Mouse (Mus musculus): ENCODE data around the gene Plxna2. TPM values are rescaled to one million over a fixed set of nuclear protein-coding genes. Genes with fewer than 3 reads are reported as not detected.

Plxna2 gene
- polyA plus RNA-seq, 1 experiment, result 1.2 TPM

DNA sequence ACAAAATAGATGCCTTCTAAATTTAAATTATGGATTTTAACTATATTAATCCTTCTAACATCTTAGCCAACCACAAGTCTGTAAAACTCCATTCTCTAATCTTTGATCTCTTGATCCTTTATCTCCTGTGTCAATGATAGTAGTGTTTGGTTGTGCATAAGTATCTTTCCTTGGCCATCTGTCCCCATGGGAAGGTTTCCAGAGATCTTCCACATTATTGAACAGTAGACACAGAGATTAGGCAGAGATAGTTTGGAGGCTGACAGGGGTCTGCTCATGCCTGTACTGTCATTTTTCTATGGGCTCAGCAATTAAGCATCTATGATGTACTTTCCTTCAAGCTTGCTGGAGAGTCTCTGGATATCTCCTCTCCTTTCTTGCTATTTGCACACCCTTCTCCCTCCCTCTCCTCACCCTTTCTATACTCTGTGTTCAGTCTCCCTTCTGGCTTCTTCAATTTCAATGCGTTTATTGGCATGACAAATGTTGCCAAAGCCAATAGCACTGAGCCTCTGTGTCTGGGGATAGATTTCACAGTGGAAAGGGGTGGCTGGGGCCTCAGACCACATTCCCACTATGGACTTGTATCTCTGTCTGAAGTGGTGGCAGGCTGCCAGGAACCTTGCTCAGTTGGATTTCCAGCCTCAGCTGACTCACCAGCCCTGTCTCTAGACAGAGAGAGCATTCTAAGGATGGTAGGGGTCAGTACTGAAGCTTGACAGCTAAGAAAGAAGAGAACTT is 29.1 kb upstream of the Plxna2 start:
- Histone ChIP-seq H3K4me1 (ENCODE audit: control insufficient read depth, insufficient read depth, insufficient read length) (no peaks in the 10 kb centered on the region), H3K36me3 (ENCODE audit: control insufficient read depth, insufficient read depth, low read length) (no peaks in the 10 kb centered on the region), H3K27ac (ENCODE audit: insufficient read depth, low read length) (no peak overlapping the region), H3K27me3 (ENCODE audit: control insufficient read depth, insufficient read depth, low read length) (no peaks in the 10 kb centered on the region), H3K4me3 (ENCODE audit: extremely low read depth, insufficient read depth, insufficient read length) (no peak overlapping the region)
- DNase-seq (ENCODE audit: low read depth in 1 of 2, low spot score in 2 of 2), result no peak
- 91% methylated on average over 1 of the region's 1 CpGs for WGBS
- TF ChIP-seq CTCF (IDR thresholded peaks at IDR 0.05; ENCODE audit: extremely low read depth, insufficient read depth, insufficient read length, insufficient replicate concordance), result no peak
- TF ChIP-seq POLR2A (IDR thresholded peaks at IDR 0.05; ENCODE audit: low read depth, low read length), result no peak

- H3K27me3 ChIP-seq (ENCODE audit: control insufficient read depth, insufficient read depth, low read length), result no peaks in the 10 kb centered on the region
- DNase-seq (ENCODE audit: low read depth in 1 of 2, low spot score in 2 of 2), result no peak
- TF ChIP-seq POLR2A (IDR thresholded peaks at IDR 0.05; ENCODE audit: low read depth, low read length) (no peak), CTCF (IDR thresholded peaks at IDR 0.05; ENCODE audit: extremely low read depth, insufficient read depth, insufficient read length, insufficient replicate concordance) (no peak)
- no peaks in the 10 kb centered on the region for H3K36me3 ChIP-seq (ENCODE audit: control insufficient read depth, insufficient read depth, low read length)
- no peaks in the 10 kb centered on the region for H3K4me1 ChIP-seq (ENCODE audit: control insufficient read depth, insufficient read depth, insufficient read length)
- no peak overlapping the region for H3K27ac ChIP-seq (ENCODE audit: insufficient read depth, low read length)
- 91% methylated on average over 5 of the region's 5 CpGs for WGBS
- no peak overlapping the region for H3K4me3 ChIP-seq (ENCODE audit: extremely low read depth, insufficient read depth, insufficient read length)
These were observed 24.9 kb upstream of the Plxna2 start for GRCm38 (mm10) chr1:194593155-194593554.

DNA sequence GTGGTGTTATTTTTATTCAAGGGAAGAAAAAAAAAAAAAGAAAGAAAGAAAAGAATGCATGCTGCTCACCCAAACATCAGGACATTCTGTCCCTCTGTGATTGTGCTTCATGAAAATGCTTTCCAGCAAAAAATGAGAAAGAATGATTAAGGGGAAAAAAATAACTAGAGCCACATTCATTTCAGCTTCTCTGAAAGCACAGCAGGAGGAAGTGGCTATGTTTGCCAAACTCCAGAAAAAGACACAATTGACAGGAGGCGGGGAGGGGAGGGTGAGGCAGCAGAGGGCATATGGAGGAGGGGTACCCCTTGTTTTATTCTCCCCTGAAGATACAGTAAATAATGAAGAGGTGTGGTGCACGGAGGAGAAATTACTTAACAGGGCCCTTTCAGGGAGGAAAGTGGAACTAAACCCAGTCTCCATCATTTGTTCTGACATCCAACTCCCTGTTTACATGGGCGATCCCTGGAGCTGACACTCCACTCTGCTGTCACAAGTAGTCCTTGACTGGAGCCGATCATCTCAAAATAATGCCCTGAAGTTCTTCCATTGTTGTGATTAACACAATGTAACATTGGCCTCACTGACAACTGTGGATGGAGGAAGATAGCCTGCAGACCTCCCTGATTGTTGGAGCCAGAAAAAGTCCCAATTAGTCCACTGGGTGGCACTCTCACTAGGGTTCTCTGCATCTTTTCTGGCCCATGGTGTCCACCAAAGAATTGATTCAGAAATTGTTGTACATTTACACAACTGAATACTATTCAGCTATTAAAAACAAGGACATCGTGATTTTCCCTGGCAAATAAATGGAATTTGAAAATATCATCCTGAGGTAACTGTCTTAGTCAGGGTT is 10.4 kb upstream of the Plxna2 start:
- H3K27me3 ChIP-seq (ENCODE audit: control insufficient read depth, insufficient read depth, low read length), result no peaks in the 10 kb centered on the region
- 51% methylated on average over 5 of the region's 5 CpGs for WGBS

DNA sequence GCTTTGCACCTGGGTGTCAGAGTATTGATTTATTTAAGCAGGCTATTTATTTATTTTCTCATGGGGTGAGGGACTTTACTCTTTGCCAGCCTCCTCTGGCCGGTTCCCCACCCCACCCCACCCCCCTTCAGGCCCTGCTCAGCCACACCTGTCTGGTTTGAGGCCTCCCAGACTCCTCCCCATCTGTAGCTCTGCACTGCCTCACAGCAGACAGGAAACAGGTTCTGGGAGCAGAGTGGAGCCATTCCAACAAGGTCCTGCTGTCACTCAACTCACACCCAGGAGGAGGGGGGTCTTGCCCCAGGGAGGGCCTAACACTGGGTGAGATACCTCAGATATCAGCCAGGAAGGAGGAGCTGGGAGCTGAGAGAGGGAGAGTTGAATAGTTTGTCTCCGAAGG is 7.5 kb upstream of the Plxna2 start:
- 43% methylated on average over 2 of the region's 2 CpGs for WGBS
- H3K4me3 ChIP-seq (ENCODE audit: extremely low read depth, insufficient read depth, insufficient read length), result no peak overlapping the region
- H3K36me3 ChIP-seq (ENCODE audit: control insufficient read depth, insufficient read depth, low read length), result no peaks in the 10 kb centered on the region
- H3K27me3 ChIP-seq (ENCODE audit: control insufficient read depth, insufficient read depth, low read length), result no peaks in the 10 kb centered on the region
- H3K27ac ChIP-seq (ENCODE audit: insufficient read depth, low read length), result no peak overlapping the region
- H3K4me1 ChIP-seq (ENCODE audit: control insufficient read depth, insufficient read depth, insufficient read length), result no peaks in the 10 kb centered on the region
- no peak for TF ChIP-seq CTCF (IDR thresholded peaks at IDR 0.05; ENCODE audit: extremely low read depth, insufficient read depth, insufficient read length, insufficient replicate concordance)
- no peak for TF ChIP-seq POLR2A (IDR thresholded peaks at IDR 0.05; ENCODE audit: low read depth, low read length)
- DNase-seq (ENCODE audit: low read depth in 1 of 2, low spot score in 2 of 2), result no peak

More for the DNA sequence above, 10.4 kb upstream of the Plxna2 start:
- H3K4me1 ChIP-seq (ENCODE audit: control insufficient read depth, insufficient read depth, insufficient read length), result no peaks in the 10 kb centered on the region
- TF ChIP-seq POLR2A (IDR thresholded peaks at IDR 0.05; ENCODE audit: low read depth, low read length), result no peak
- TF ChIP-seq CTCF (IDR thresholded peaks at IDR 0.05; ENCODE audit: extremely low read depth, insufficient read depth, insufficient read length, insufficient replicate concordance), result no peak
- H3K36me3 ChIP-seq (ENCODE audit: control insufficient read depth, insufficient read depth, low read length), result no peaks in the 10 kb centered on the region
- no peak for DNase-seq (ENCODE audit: low read depth in 1 of 2, low spot score in 2 of 2)
- no peak overlapping the region for H3K27ac ChIP-seq (ENCODE audit: insufficient read depth, low read length)
- no peak overlapping the region for H3K4me3 ChIP-seq (ENCODE audit: extremely low read depth, insufficient read depth, insufficient read length)

GRCm38 (mm10) chr1:194612628-194613027 is 5.4 kb upstream of the Plxna2 start:
- 68% methylated on average over 1 of the region's 1 CpGs for WGBS
- no peak for TF ChIP-seq CTCF (IDR thresholded peaks at IDR 0.05; ENCODE audit: extremely low read depth, insufficient read depth, insufficient read length, insufficient replicate concordance)
- DNase-seq (ENCODE audit: low read depth in 1 of 2, low spot score in 2 of 2), result no peak
- Histone ChIP-seq H3K4me3 (ENCODE audit: extremely low read depth, insufficient read depth, insufficient read length) (no peak overlapping the region), H3K36me3 (ENCODE audit: control insufficient read depth, insufficient read depth, low read length) (no peaks in the 10 kb centered on the region), H3K27ac (ENCODE audit: insufficient read depth, low read length) (no peak overlapping the region), H3K4me1 (ENCODE audit: control insufficient read depth, insufficient read depth, insufficient read length) (no peaks in the 10 kb centered on the region), H3K27me3 (ENCODE audit: control insufficient read depth, insufficient read depth, low read length) (no peaks in the 10 kb centered on the region)

- Histone ChIP-seq H3K36me3 (ENCODE audit: control insufficient read depth, insufficient read depth, low read length) (no peaks in the 10 kb centered on the region), H3K4me1 (ENCODE audit: control insufficient read depth, insufficient read depth, insufficient read length) (no peaks in the 10 kb centered on the region), H3K4me3 (ENCODE audit: extremely low read depth, insufficient read depth, insufficient read length) (no peak overlapping the region), H3K27ac (ENCODE audit: insufficient read depth, low read length) (no peak overlapping the region), H3K27me3 (ENCODE audit: control insufficient read depth, insufficient read depth, low read length) (no peaks in the 10 kb centered on the region)
- DNase-seq (ENCODE audit: low read depth in 1 of 2, low spot score in 2 of 2), result no peak
- WGBS, result 70% methylated on average over 2 of the region's 2 CpGs
- no peak for TF ChIP-seq POLR2A (IDR thresholded peaks at IDR 0.05; ENCODE audit: low read depth, low read length)
These were observed 4.7 kb upstream of the Plxna2 start for GRCm38 (mm10) chr1:194613271-194613834.

Measured in spleen, adult 2 months (tissue).